Comparison of ENCODE assay signal across 8 mouse cellular contexts in the genomic region with DNA sequence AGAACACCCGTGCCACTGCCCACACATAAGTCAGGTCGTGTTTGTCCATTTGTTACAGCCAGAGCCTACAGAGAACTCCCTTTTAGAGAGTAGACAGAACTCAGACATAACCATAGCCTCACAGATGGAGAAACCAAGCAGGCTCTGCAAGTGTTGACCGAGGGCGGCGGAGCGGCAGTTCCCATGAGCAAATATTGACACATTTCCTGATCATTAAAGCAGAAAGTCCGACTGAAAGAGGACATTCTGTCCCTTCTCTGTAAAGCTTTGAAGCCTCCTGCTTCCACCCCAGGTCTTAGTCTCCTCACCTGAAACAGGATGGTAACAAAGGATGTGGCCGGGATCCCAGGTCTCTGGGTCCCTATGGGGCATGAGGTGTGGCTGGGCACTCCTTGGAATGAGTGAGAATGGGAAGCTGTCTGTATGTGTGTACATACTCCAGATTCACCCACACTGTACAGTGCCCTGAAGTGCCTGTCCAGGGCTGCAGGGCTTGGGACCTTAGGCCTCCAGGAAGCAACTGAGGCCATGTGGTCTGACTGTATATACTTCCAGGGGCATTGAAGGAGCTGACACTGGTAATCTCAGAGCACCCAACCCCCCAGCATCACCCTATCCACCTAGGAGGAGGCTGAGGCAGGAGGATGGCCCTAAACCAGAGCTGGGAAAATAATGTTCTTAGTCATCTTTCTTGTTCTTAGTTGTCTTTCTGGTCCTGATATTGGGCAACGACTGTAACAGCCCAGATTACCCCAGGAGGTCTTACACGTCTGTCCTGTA. TPM values are rescaled to one million over a fixed set of nuclear protein-coding genes. Genes with fewer than 3 reads are reported as not detected.
A peak's percentile ranks its signal among the peaks of the same experiment; 100 is the strongest.
DNase-seq lines count a peak whose midpoint lies in the region; ATAC-seq lines count a peak whose summit lies in the region.

No protein-coding gene starts in this region.

- peaks cover 43% of the 10 kb centered on the region for H3K27me3 ChIP-seq in megakaryocyte, embryonic 14.5 days (replicated peaks)
- no peaks in the 10 kb centered on the region for H3K27me3 ChIP-seq in lung, embryonic 15.5 days
- H3K27me3 ChIP-seq in stomach, embryonic 15.5 days (replicated peaks): no peaks in the 10 kb centered on the region

- H3K27ac ChIP-seq in lung, embryonic 15.5 days: peak overlapping the region; percentile 85
- H3K27ac ChIP-seq in stomach, embryonic 15.5 days: peak overlapping the region; percentile 90

- DNase-seq in large intestine, adult 2 months (ENCODE audit: low read depth, low spot score): peak; percentile 74
- no peak for DNase-seq in layer of hippocampus, adult 9-10 months (ENCODE audit: low spot score)
- no peak for DNase-seq in layer of hippocampus, adult 8-10 months (ENCODE audit: low spot score in 2 of 2)
- no peak for DNase-seq in adrenal gland, postnatal 25 days

- no peaks in the 10 kb centered on the region for H3K36me3 ChIP-seq in megakaryocyte, embryonic 14.5 days (replicated peaks; ENCODE audit: low read length)
- H3K36me3 ChIP-seq in lung, embryonic 15.5 days: no peaks in the 10 kb centered on the region
- H3K36me3 ChIP-seq in stomach, embryonic 15.5 days: no peaks in the 10 kb centered on the region

- H3K4me2 ChIP-seq in lung, embryonic 15.5 days: peak overlapping the region; percentile 53
- peak overlapping the region; percentile 55; the same call in 1 of the 2 replicates for H3K4me2 ChIP-seq in stomach, embryonic 15.5 days

- ATAC-seq in megakaryocyte, adult 5-6 weeks (ENCODE audit: poor library complexity, severe bottlenecking): no peak
- ATAC-seq in lung, embryonic 15.5 days (ENCODE audit: borderline replicate concordance, extremely low read depth, low FRiP score, low TSS enrichment): 0 out of 2 replicates have a peak, but pooled peaks have one; percentile 2
- peak; percentile 30 for ATAC-seq in stomach, embryonic 15.5 days (ENCODE audit: insufficient read depth, low FRiP score, low read depth)

- peak overlapping the region; percentile 89 for H3K4me3 ChIP-seq in megakaryocyte, embryonic 14.5 days (replicated peaks)
- no peak overlapping the region for H3K4me3 ChIP-seq in lung, embryonic 15.5 days
- no peak overlapping the region for H3K4me3 ChIP-seq in stomach, embryonic 15.5 days (replicated peaks)

- H3K4me1 ChIP-seq in megakaryocyte, embryonic 14.5 days: peaks cover 58% of the 10 kb centered on the region
- H3K4me1 ChIP-seq in lung, embryonic 15.5 days: peaks cover 49% of the 10 kb centered on the region
- peaks cover 30% of the 10 kb centered on the region for H3K4me1 ChIP-seq in stomach, embryonic 15.5 days

- 19% methylated on average over 10 of the region's 10 CpGs for whole genome bisulfite sequencing in large intestine, adult 2 months
- WGBS in lung, embryonic 15.5 days: 58% methylated on average over 10 of the region's 10 CpGs
- WGBS in stomach, embryonic 15.5 days: 53% methylated on average over 10 of the region's 10 CpGs

- H3K9me3 ChIP-seq in megakaryocyte, embryonic 14.5 days: no peaks in the 10 kb centered on the region
- H3K9me3 ChIP-seq in lung, embryonic 15.5 days: no peaks in the 10 kb centered on the region
- H3K9me3 ChIP-seq in stomach, embryonic 15.5 days: no peaks in the 10 kb centered on the region

- peak overlapping the region; percentile 1; the same call in 1 of the 2 replicates for H3K9ac ChIP-seq in lung, embryonic 15.5 days
- no peak overlapping the region for H3K9ac ChIP-seq in stomach, embryonic 15.5 days

RNA-seq across cellular contexts. Expression of a gene that starts 1.5 kb away (rescaled TPM):
- 22.8 and 31.2 TPM in 2 replicates for polyA plus RNA-seq in megakaryocyte, embryonic 14.5 days (2012; ENCODE audit: insufficient read depth, low replicate concordance)
- total RNA-seq in megakaryocyte, adult 5-6 weeks (2015): 2.4 and 2.7 TPM in 2 replicates
- 0.89 TPM in 1 of 2 replicates, not detected in the other for total RNA-seq in megakaryocyte, adult 5-6 weeks (2017)
- polyA plus RNA-seq in large intestine, adult 2 months (2012; rRNA removed): 12.7 and 13.4 TPM in 2 replicates
- polyA plus RNA-seq in lung, embryonic 15.5 days (2015; fragmentation: Nextera tagmentation; extraction: Ambion mirVana): 31.1 and 33.1 TPM in 2 replicates
- polyA plus RNA-seq in stomach, embryonic 15.5 days (2015; fragmentation: Nextera tagmentation; extraction: Ambion mirVana): 23.9 and 25.0 TPM in 2 replicates
- 1 to 10 TPM; 2.1 to 3.4 (median 3.0) TPM for total RNA-seq in layer of hippocampus, adult 8-10 months (2022)
- total RNA-seq in adrenal gland, postnatal 25 days (2021): 48.7 and 59.4 TPM in 2 replicates

RNA-seq across cellular contexts. Expression of a gene that starts 11.7 kb away (rescaled TPM):
- polyA plus RNA-seq in megakaryocyte, embryonic 14.5 days (2012; ENCODE audit: insufficient read depth, low replicate concordance): not detected in 2 replicates
- total RNA-seq in megakaryocyte, adult 5-6 weeks (2015): 0.02 TPM in 1 of 2 replicates, not detected in the other
- not detected in 2 replicates for total RNA-seq in megakaryocyte, adult 5-6 weeks (2017)
- 0.51 and 0.82 TPM in 2 replicates for polyA plus RNA-seq in large intestine, adult 2 months (2012; rRNA removed)
- polyA plus RNA-seq in lung, embryonic 15.5 days (2015; fragmentation: Nextera tagmentation; extraction: Ambion mirVana): 0.05 TPM in 1 of 2 replicates, not detected in the other
- polyA plus RNA-seq in stomach, embryonic 15.5 days (2015; fragmentation: Nextera tagmentation; extraction: Ambion mirVana): 0.18 and 0.44 TPM in 2 replicates
- 10 to 100 TPM; 25.8 to 31.9 (median 27.1) TPM for total RNA-seq in layer of hippocampus, adult 8-10 months (2022)
- 0.58 and 0.76 TPM in 2 replicates for total RNA-seq in adrenal gland, postnatal 25 days (2021)

RNA-seq across cellular contexts. Expression of a gene that starts 37.7 kb away (rescaled TPM):
- polyA plus RNA-seq in megakaryocyte, embryonic 14.5 days (2012; ENCODE audit: insufficient read depth, low replicate concordance): not detected in 2 replicates
- 7.0 and 10.5 TPM in 2 replicates for total RNA-seq in megakaryocyte, adult 5-6 weeks (2015)
- 5.4 and 9.4 TPM in 2 replicates for total RNA-seq in megakaryocyte, adult 5-6 weeks (2017)
- 9.6 and 12.4 TPM in 2 replicates for polyA plus RNA-seq in large intestine, adult 2 months (2012; rRNA removed)
- 0.25 and 1.3 TPM in 2 replicates for polyA plus RNA-seq in lung, embryonic 15.5 days (2015; fragmentation: Nextera tagmentation; extraction: Ambion mirVana)
- polyA plus RNA-seq in stomach, embryonic 15.5 days (2015; fragmentation: Nextera tagmentation; extraction: Ambion mirVana): 0.53 and 0.69 TPM in 2 replicates
- total RNA-seq in layer of hippocampus, adult 8-10 months (2022): under 1 TPM; 0.12 to 0.50 (median 0.30) TPM
- total RNA-seq in adrenal gland, postnatal 25 days (2021): 0.48 and 0.58 TPM in 2 replicates

RNA-seq across cellular contexts. Expression of a gene that starts 39.8 kb away (rescaled TPM):
- 860 and 3,464 TPM in 2 replicates for polyA plus RNA-seq in megakaryocyte, embryonic 14.5 days (2012; ENCODE audit: insufficient read depth, low replicate concordance)
- total RNA-seq in megakaryocyte, adult 5-6 weeks (2015): 581 and 637 TPM in 2 replicates
- 416 and 453 TPM in 2 replicates for total RNA-seq in megakaryocyte, adult 5-6 weeks (2017)
- polyA plus RNA-seq in large intestine, adult 2 months (2012; rRNA removed): 137 and 139 TPM in 2 replicates
- polyA plus RNA-seq in lung, embryonic 15.5 days (2015; fragmentation: Nextera tagmentation; extraction: Ambion mirVana): 17.5 and 27.3 TPM in 2 replicates
- polyA plus RNA-seq in stomach, embryonic 15.5 days (2015; fragmentation: Nextera tagmentation; extraction: Ambion mirVana): 26.5 and 36.5 TPM in 2 replicates
- total RNA-seq in layer of hippocampus, adult 8-10 months (2022): 10 to 100 TPM in 1 of 4 experiments, 1 to 10 TPM in 3; 1.5 to 21.5 (median 4.6) TPM
- 2.7 and 4.5 TPM in 2 replicates for total RNA-seq in adrenal gland, postnatal 25 days (2021)
